Mouse (Mus musculus) E14TG2a.4 (cell line): ENCODE results near the gene Slc27a3.
"Not testable (repeated sequence)": the region's sequence is repeated elsewhere in the genome, so short reads cannot be mapped to it uniquely, and the experiment has no call there.

Experiments
- CTCF ChIP-seq: conservative IDR thresholded peaks from 2 replicates; pipeline ENCODE4 v1.5.1; 2014; ENCODE audit warnings: low read length
- NANOG ChIP-seq: IDR thresholded peaks from 2 replicates; pipeline ENCODE4 v1.6.1; 2014; ENCODE audit warnings: borderline replicate concordance, low read length, mixed read lengths

- TF ChIP-seq NANOG, CTCF: not testable (repeated sequence)
Observed at GRCm38 (mm10) chr3:90342853-90343252, 46.9 kb downstream of the Slc27a3 start.
